Mouse (Mus musculus): ENCODE results near the gene Fam78b.

Gene Fam78b

DNA sequence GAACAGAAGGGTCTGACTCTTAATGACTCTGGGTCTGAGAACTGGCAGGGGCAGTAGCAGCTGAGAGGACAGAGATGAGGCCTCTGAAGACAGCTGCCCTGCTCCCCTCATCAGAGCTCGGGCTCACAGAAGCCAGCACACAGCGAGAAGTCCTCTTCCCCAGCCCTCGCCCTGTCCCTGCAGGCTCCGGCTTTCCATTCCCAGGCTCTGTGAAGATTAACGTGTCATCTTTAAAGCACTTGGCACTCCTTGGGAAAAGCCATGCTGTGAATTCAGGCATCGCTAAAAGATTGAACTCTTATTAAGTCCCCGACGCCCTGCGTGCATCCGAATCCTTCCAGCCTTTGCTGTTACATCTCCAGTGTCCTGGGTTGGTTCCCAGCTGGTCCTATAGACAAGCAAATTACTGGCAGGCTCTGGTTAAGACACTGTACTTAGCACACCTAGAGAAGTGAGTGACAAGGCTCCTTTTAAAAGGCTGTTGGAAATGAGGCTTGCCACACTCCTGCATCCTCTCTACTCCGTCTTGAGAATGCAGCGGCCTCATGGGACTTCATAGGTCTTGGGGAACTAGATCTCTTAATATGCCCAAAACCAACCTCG, 30.9 kb downstream of the Fam78b start:
- no peak for DNase-seq (ENCODE audit: low read depth)

DNA sequence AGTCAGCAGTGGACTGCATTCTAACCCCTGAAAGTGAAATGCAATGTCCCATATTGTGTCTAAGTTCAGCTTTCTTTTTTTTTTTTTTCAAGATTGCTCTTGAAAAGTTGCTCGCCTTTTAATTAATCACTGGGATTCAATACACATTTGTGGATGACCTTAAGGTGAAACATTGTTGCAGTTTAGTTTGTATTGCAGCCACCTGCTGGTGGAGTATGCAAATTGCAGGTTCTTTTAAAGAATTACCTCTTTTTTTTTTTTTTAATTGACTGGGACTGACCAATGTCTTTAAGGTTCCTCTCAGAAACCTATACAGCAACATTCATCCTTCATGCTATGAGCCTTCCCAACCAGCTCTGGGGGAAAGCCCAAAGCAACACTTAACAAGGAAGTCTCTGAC, 33.2 kb downstream of the Fam78b start:
- DNase-seq (ENCODE audit: low read depth), result no peak

DNA sequence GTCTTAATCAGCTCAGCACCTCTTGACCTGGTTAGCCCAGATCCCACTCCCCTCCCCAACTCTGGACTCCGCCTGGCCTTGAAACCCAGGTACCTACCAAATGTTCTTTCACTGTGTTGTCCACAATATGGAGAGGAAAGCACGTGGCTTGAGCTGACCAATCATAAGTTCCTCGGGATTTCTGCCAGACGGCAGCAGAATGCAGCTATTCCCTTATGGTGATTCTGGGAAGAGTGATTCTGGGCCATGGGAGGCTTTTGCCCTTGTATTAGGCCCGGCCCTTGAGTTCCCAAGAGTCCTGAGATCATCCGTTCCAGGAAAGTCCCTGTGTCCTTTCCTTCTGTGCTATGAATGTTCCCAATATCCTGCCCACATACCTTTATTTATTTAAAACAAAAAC, 41.3 kb downstream of the Fam78b start:
- no peak for DNase-seq (ENCODE audit: low read depth)

DNA sequence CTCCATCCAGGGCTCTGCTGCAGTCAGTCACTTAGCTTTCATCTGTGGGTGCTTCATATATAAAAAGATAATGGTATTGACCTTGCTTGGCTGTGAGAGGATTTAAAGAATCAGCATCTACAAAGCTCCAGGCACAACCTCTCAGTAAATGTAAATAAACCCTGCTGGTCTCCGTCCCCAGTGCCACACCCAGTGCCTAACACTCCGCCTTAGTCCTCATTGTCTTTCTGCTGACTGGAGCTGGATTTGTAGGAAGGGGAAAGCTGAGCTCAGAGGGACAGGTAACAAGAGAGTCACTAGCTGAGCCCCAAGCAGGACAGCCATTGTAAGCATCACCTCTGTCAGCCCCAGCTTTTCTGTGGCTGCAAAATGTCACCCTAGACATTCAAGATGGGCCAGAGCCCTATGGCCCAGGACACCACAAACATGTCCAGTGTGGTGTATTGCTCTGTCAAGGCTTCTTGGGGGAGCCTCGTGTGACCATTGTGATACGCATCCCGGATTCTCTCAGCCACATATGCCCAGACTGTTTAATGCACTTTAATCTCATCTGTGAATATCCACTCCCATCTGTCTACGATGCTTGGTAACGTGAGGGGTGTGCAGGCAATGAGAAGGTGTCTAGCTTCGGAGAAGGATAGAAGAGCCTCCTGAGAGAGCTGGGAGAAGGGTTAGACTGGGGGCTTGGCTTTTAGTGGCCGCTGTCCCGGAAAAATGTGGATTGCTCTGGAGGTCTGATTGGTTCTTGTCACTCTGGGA, 45.1 kb downstream of the Fam78b start:
- DNase-seq (ENCODE audit: low read depth), result no peak

DNA sequence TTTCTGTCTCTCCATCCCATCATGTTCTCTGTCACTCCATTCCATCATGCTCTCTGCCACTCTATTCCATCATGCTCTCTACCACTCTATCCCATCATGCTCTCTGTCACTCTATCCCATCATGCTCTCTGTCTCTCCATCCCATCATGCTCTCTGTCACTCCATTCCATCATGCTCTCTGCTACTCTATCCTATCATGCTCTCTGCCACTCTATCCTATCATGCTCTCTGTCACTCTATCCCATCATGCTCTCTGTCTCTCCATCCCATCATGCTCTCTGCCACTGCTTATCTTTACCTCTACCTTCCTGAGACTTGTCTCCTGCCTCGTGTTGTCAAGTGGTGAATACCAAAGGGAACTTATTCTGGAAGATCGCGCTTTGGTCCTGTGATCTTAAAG, 49.6 kb downstream of the Fam78b start:
- DNase-seq (ENCODE audit: low read depth), result no peak

DNA sequence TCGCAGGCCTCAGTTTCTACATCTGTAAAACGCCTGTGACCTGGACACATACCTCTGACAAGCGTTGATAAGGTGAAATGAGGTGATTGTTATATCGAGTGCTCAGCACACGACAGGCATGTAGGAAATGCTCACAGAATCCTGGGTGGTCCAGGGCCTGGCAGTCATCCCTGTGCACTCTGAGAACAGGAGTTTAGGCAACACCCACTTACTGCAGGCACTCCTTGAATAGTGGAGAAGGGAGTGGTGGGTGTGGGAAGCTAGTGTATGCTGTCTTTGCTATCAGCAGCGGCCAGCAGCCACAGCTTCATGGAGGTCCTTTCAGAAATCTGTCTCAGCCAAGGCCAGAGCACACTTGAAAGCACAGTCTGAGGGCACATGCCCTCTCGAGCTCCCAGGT, 52.8 kb downstream of the Fam78b start:
- DNase-seq (ENCODE audit: low read depth), result no peak

DNA sequence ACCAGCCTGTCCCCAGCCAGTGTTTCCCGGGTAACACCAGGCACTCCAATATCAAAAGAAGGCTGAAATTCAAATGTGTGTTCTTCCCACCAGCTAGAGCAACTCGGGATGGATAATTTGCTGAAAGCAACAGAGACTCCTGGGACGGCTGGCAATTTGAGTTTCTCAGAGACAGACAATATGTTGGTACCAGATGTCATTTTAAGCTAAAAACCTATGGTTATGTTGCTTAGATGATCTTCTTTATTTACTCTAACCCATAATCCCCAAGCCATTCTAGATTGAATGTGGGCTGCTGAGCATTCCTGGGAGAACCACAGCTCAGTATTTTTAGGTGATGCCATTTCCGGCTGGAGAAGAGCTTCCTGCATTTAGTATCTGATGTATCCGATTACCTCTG, 56.3 kb downstream of the Fam78b start:
- DNase-seq (ENCODE audit: low read depth), result no peak

DNA sequence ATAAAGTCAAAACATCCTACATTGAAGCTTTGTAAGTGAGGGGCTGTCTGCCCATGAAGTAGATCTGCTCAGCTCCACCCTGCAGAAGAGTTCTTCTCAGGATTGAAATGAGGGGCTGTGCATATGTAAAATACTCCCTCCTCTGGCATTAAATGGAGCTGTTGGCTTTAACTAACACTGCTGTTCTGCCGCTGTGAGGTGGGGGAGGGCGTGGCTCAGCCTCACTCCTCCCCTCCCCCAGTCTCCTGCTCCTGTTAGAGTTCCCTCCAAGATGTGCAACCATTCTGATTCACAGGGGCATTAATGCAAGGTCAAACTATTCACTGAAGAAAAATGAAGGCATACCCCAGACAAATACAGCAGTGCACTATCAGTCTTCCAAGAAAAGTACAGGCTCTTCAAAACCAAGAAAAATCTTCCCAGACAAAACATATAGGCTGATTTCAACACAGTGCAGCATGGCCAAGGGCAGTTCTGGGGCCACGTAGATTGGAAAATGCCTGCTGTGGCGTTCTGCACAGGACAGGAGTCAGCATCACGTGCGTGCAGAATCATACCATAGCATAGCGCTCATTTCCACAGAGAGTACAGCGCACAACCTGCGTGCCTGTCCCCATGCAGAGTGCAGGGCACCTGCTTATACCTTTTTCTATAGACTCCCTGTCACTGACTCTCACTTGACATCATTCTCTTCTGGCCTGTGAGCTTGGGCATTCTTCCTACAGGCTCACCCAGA, 58.5 kb downstream of the Fam78b start:
- DNase-seq (ENCODE audit: low read depth), result no peak

DNA sequence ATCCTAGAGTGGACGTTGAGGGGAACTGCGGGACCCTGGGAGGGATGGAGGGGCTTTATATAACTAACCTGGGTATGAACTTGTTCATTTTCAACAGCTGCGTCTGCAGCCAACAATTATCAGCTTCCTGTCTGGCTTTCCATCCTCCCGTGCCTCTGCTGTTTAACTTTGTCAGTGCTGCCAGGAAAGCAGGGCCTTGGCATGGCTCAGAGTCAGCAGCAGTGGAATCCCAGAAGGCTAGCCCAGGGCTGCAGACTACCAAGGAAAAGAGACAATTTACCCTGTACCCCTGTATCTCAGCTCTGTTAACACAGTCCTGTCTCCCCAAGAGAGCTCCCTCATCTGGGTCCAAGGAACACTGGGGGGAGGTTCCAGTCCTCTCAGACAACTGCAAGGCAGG, 62.8 kb downstream of the Fam78b start:
- no peak for DNase-seq (ENCODE audit: low read depth)

DNA sequence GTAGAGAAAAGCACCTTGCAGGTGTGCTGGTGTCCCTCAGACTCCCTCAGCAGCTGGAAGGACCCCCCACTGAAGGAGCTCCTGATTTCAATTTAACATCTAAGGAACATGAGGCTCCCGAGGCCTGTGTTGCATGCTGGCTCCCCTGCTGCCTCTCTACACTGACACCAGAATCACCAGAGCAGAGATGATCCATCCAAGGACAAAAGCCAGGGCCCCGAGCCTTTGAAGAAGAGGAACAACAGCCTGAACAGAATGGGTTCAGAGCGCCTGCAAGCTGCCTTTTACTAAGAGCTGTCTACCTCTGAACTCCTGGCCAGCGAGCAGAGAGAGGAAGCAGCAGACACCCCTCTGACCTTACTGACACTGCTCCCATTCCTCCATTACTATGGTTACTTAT, 64.3 kb downstream of the Fam78b start:
- DNase-seq (ENCODE audit: low read depth), result no peak

DNA sequence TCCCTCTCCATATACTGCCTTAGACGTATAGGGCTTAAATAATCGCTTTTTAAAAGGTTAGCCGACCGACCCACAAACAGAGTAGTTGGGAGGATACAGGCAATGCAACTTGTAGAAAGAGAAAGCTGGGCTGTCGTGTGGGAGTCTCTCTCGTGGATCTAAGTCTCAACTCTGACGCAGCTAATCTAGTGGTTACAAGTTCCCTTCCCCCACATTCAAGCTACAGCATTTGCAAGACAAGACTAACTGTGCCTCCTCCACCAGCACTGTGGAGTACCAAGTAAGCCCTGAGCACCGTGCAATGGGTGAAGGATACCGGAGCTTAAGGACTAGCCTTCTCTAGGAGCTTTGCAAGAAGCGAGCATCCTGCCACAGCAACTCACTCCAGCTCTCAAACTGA, 64.8 kb downstream of the Fam78b start:
- no peak for DNase-seq (ENCODE audit: low read depth)

DNA sequence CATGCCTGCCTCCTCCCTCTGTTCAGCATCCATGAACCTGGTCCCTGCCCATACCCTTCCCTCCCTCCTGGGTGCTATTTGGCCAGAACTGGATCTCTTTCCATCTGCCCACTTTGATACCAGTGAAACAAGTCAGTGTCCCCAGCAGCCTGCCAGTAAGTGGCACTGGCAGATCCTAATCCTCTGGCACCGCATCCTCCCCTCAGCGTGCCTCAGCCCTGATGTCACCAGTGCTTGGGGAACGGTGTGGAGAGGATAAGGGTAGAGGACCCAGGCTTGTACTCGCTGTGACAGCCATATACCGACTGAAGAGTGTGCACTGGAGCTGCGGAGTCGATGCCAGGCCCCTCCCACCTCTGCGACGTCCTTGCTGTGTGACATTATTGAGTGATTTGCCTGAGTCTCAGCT, 65.7 kb downstream of the Fam78b start:
- DNase-seq (ENCODE audit: low read depth), result no peak

DNA sequence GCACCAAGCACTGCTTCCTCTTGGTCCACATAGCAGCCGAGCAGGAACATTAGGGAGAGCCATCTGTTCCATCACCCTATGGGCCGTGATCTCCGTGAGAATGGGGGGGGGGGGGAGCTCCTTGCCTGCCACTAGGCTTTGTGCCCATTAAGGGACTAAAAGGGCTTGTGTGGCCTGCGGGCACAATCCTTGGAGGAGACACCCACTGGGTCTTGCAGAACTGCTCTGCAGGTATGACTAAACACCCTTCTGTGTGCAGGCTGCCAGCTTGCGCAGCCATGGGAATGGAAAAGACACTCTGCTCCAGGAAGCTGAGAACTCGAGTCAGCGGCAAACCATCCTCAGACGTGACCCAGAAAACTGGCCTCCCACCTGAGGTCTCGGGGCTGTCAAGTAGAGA, 68.5 kb downstream of the Fam78b start:
- DNase-seq (ENCODE audit: low read depth), result no peak

DNA sequence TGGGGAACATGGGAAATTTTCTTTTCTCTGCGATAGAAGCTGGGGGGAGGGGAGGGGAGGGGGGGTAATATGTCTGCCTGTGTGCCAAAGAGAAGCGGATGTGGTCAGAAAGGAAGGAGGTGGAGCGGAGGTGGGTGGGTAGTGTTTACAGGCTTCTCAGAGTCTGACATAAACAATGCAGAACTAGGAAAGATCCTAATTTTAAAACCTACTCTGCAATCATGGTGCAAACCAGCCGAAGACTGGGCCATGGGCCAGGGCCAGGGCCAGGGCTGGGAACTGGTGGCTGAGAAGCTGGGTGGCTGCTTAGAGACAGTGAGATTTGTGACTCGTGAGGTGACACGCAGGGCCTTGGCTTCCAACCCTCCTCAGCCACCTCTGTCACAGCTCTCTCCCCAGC, 69.1 kb downstream of the Fam78b start:
- no peak for DNase-seq (ENCODE audit: low read depth)

DNA sequence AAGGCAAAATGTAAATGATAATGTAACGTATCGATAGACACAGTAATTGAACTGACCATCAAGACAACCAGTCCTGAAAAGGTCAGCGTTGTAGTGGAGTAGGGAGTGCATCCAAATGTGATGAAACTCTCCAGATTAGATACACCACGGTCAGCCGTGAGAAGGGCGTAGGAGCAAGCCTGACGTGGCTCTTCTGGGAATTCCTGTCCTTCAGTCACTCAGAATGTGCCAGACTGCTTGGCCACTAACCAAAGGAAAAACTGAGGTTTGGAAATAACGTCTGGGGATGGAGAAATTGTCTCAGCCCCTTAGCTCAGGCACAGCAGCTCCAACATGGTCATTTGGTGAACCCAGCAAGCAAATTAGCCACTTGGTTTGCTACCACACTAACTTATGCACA, 74.5 kb downstream of the Fam78b start:
- DNase-seq (ENCODE audit: low read depth), result peak; percentile 19

DNA sequence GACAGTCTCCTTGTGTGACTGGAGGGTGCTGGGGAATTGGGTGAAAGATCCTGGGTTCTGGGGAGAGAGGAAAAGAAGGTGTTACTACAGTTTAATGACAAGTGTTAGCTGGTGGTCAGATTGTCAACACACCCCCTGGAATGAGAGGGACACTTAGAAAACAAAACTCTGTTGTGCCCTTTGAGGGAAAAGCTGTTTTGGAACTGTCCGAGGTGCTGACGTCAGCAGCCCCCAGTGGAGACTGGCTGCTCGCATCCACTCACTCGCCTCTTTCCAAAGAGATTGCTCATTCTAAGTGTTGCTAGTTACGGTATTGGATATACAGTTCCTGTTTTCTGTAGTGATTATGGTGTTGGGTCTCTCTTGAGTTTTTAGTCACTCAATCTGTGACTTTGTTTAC, 78.3 kb downstream of the Fam78b start:
- DNase-seq (ENCODE audit: low read depth), result no peak

DNA sequence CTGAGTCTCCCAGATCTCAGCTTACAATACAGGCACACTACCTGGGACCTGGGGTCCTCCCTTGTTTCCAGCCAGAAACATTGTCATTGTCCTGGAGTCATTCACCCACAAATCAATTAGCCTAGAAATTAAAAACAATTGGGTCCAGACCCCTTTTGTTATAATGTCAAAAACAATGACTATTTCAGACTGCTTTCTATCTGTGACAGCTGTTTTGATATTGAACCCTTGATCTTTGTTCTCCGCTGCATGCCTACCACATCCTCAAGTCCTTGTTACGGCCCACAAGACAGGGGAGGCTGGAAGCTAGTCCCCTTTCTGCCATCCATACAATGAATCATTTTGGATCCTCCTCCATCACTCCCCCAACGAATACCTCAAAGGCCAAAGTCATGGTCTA, 80.7 kb downstream of the Fam78b start:
- DNase-seq (ENCODE audit: low read depth), result no peak

DNA sequence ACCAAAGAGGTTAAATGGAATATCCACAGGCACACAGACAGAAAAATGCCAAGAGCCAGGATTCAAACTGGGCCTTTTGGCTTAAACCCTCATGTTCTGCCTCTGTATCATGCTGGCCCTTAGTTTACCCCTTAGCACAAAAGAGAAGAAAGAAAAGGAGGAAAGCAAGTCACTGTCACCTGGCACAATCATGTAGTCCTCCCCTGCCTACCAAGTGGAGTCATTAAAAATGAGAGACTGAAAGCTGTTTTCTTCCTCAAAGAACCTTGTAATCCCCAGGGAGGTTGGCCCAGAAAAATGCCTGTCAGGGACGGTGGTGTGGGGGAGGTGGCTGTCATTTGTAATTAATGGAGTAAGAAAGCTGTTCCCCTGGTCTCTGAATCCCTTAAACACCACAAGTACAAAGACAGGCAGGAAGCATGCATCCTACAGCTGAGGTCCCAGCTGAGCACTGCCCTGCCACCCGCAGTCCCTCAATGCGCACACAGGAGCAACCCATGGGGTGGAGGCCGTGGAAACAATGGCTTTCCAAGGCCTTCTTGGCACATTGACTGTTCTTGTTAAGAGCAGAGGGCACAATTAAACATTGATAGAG, 81.4 kb downstream of the Fam78b start:
- DNase-seq (ENCODE audit: low read depth), result no peak

DNA sequence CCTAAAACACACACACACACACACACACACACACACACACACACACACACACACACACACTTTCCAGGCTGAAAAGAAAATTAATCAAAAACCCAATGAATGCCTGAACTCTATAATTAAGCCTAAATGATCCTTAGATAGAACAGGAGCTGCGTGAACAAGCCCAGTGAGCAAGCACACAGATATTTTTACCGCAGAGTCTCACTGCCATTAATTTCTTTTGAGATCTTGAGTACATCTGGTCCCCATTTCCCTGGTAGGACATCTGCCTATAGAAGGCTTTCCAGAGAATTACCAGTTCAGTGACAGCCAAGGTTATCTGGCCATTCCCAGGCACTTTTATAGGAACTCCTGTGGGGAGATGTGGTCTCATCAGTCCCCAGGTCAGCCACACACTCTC, 82.0 kb downstream of the Fam78b start:
- DNase-seq (ENCODE audit: low read depth), result no peak

DNA sequence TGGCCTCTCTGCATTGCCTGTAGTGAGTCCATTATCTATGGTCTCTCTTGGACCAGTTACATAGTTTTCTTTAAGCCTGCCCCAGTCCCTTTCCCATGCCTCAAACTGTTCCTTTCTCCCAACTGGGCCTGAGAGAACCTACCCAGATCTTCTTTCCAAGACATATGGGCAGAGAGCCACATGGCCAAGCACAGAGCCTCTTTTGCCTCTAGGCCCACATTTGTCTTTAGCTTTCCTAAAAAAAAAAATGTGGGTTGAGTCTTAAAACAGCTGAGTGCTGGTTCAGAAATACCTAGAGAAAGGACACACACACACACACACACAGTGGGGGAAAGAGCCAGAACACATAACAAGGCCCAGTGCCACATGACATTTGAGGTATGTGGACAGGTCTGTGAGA, 83.1 kb downstream of the Fam78b start:
- no peak for DNase-seq (ENCODE audit: low read depth)

DNA sequence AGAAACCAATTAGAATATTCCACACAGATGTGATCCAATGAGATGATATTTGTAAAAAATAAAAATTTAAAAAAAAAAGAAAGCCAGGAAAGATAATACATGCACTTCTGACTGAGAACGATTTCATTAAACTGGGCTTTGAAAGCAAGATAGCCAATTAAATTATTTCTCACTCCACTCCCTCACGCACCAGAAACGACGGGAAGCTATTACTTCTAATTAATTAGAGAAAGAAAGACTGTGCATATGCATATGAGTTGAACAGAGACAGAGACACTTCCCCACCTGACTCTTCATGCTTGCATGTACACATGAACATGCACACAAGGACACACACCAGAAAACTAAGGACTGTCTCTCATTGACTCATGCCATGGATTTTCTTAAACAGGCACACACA, 84.2 kb downstream of the Fam78b start:
- DNase-seq (ENCODE audit: low read depth), result no peak

DNA sequence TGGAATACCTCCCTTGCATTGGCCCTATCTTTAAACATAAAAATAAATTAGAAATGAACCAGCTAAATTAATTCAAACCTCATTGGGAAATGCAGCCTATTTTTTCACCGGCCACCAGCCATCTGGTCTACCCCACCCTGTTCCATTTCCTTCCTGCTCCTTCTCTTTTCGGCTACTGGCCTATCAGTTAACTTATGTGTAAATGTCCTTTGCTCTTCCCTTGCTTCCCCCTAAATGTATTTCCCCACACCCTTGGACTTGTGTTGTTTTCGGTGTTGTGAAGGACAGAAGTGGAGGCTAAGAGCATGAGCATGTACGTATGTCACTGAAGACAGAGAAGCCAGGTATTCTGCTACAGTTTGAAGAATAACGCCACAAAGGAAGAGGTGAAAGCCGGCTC, 89.2 kb downstream of the Fam78b start:
- DNase-seq (ENCODE audit: low read depth), result no peak

DNA sequence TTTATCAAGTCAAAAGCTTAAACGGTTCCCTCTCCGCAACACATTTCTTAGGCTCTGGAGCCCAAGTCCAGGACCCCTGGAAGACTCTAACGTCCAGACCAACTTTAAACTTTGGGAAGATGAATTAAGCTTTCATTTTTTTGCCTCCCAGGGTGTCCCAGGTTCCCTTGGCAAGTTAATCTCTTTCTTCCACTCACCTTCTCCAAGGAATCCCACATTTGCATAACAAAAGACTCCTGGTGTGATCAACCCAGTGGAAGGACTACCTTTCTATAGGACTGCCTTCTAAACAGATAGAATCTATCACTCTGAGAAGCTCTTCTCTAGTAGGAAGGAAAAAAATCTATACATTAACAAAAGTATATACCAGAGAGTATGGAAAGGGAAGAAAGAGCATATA, 92.3 kb downstream of the Fam78b start:
- no peak for DNase-seq (ENCODE audit: low read depth)
